Mouse (Mus musculus): ENCODE measurements around the gene Cdk5rap2.

DNA sequence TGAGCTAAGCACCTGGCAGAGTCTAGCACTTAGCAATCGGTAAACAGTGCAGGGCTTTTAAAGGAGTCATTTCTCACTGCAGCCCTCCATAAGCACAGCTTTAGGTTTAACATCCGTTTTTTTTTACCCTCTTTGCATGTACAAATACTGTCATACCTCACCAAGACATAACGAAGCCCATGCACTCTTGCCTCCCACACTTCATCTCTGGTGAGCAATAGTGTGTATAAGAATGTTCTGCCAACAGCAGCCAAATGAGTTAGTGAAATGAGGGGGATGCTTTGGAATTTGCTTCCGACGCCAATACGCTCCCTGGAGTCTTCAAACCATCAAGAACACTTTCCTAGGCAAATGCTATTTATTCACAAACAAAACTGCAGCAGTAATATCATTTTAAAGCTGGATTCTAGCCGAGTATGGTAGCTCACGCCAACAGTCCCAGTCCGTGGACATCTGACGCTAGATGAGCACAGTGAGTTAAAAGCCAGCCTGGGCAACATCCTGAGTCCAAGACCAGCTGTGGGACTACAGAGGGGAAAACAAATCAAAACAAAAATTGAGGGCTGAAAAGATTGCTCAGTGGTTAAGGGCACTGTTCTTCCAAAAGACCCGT is 18.4 kb downstream of the Cdk5rap2 start:
- TF ChIP-seq CTCF (IDR thresholded peaks at IDR 0.05; ENCODE audit: low read depth, low read length) (no peak), POLR2A (IDR thresholded peaks at IDR 0.05; ENCODE audit: extremely low read depth, insufficient read depth, low read length) (no peak)

Data from liver, adult 2 months (tissue).